Mouse (Mus musculus) liver, embryonic 14.5 days (tissue): ENCODE measurements around the gene Usp19.

Source experiments
- CTCF ChIP-seq: IDR thresholded peaks from 2 replicates; pipeline ENCODE4 v1.5.1; 2016; ENCODE audit warnings: antibody characterized with exemption, low read depth, control low read depth
- EP300 ChIP-seq: IDR thresholded peaks from 2 replicates; pipeline ENCODE4 v1.6.1; 2016; ENCODE audit warnings: antibody characterized with exemption, low read depth

DNA sequence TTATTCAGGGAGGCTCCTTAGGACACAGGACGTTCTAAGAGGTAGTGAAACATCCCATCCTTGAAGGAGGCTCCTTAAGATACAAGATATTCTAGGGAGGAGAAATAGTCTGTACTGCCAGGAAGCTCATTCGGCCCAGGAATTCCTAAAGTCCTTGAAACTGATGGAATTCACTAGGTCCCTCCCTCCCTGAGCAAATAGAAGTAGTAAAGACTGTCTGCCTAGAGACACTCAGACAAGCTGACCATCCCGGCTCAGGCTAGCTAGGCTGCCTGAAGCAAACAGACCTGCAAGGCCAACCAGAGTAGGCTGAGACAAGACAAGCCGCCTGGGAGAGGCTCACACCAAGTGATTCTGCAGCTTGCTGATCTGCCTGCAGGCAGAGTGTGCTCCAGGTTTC is 20.6 kb upstream of the Usp19 start:
- no peak for TF ChIP-seq EP300
- TF ChIP-seq CTCF = no peak
